In the genomic region with DNA sequence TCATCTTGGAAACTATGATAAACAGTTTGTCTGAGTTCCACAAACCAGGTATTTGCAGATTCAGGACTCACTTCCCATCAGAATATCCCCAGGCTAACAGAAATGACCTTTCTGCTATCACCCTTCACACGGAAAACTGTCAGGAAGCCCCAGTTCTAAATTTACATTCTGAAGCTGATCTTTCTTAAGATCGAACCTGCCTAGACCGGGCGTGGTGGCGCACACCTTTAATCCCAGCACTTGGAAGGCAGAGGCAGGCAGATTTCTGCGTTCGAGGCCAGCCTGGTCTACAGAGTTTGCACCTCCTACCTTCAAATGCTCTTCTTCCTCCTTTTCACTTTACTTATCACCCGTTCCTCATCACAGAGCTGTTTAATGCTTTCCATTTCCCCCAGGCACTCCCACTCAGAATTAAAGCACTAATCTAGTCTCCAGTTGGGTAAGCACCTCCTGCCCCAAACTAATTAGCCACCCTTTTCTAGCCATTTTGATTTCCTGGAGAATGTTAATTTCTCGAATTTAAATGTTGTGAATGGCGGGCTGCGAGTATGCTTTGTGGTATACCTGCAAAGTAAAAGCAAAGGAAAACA, we compare ENCODE assay signal across 7 mouse cellular contexts. TPM values are rescaled to one million over a fixed set of nuclear protein-coding genes. Genes with fewer than 3 reads are reported as not detected.
A peak's percentile ranks its signal among the peaks of the same experiment; 100 is the strongest.
DNase-seq lines count a peak whose midpoint lies in the region; ATAC-seq and TF ChIP-seq lines count a peak whose summit lies in the region.

No protein-coding gene starts in this region.

- peak overlapping the region; percentile 83 for H3K4me3 ChIP-seq in neural tube, embryonic 11.5 days (ENCODE audit: low read depth, low read length)
- peak overlapping the region; percentile 40 for H3K4me3 ChIP-seq in embryonic fibroblast, embryonic 13.5 days (ENCODE audit: insufficient read depth, low read length)
- H3K4me3 ChIP-seq in limb, embryonic 10.5 days: peak overlapping the region; percentile 89
- peak overlapping the region; percentile 69 for H3K4me3 ChIP-seq in neural tube, embryonic 14.5 days (ENCODE audit: low read depth, low read length)

- TF ChIP-seq POLR2A in embryonic fibroblast, embryonic 13.5 days (IDR thresholded peaks at IDR 0.05; ENCODE audit: low read depth, low read length): no peak

- H3K4me2 ChIP-seq in neural tube, embryonic 11.5 days (ENCODE audit: low read depth): peak overlapping the region; percentile 33
- peak overlapping the region; percentile 43 for H3K4me2 ChIP-seq in neural tube, embryonic 14.5 days (ENCODE audit: low read depth, low read length)

- intact Hi-C loops in left cerebral cortex, postnatal 25 days (cut with DNase I): loop anchor here (5.0 kb wide), 1 partner anchor 86 kb away; no protein-coding TSS in a partner anchor

- DNase-seq in neural tube, embryonic 11.5 days (ENCODE audit: low spot score): no peak
- no peak for DNase-seq in neural tube, embryonic 10.5 days (ENCODE audit: extremely low spot score, low spot score)
- no peak for DNase-seq in limb, embryonic 10.5 days (ENCODE audit: low spot score)
- no peak for DNase-seq in left cerebral cortex, postnatal 25 days (ENCODE audit: low spot score in 2 of 2)
- DNase-seq in adrenal gland, adult 2 months: no peak

- H3K27me3 ChIP-seq in neural tube, embryonic 11.5 days (ENCODE audit: control insufficient read depth, insufficient read depth, low read length): no peaks in the 10 kb centered on the region
- H3K27me3 ChIP-seq in limb, embryonic 10.5 days (ENCODE audit: low read depth, poor library complexity, severe bottlenecking): no peaks in the 10 kb centered on the region
- H3K27me3 ChIP-seq in neural tube, embryonic 14.5 days (ENCODE audit: control insufficient read depth, insufficient read depth, low read length): no peaks in the 10 kb centered on the region

- peaks cover 4% of the 10 kb centered on the region; the same call in 1 of the 2 replicates for H3K4me1 ChIP-seq in neural tube, embryonic 11.5 days (ENCODE audit: control insufficient read depth, insufficient read depth, low read length)
- no peaks in the 10 kb centered on the region for H3K4me1 ChIP-seq in embryonic fibroblast, embryonic 13.5 days (ENCODE audit: control insufficient read depth, insufficient read depth, low read length)
- H3K4me1 ChIP-seq in limb, embryonic 10.5 days: peaks cover 11% of the 10 kb centered on the region
- H3K4me1 ChIP-seq in neural tube, embryonic 14.5 days (ENCODE audit: control insufficient read depth, insufficient read depth, low read length): peaks cover 8% of the 10 kb centered on the region; the same call in 1 of the 2 replicates

- H3K9ac ChIP-seq in neural tube, embryonic 11.5 days (ENCODE audit: low read length): peak overlapping the region; percentile 50
- peak overlapping the region; percentile 13; the same call in 1 of the 2 replicates for H3K9ac ChIP-seq in neural tube, embryonic 14.5 days (replicated peaks; ENCODE audit: low read depth, low read length)

- H3K27ac ChIP-seq in neural tube, embryonic 11.5 days (ENCODE audit: low read depth, low read length): no peak overlapping the region
- H3K27ac ChIP-seq in embryonic fibroblast, embryonic 13.5 days (ENCODE audit: insufficient read depth, low read length): no peak overlapping the region
- H3K27ac ChIP-seq in limb, embryonic 10.5 days: peak overlapping the region; percentile 96
- H3K27ac ChIP-seq in neural tube, embryonic 14.5 days (ENCODE audit: low read depth, low read length): peak overlapping the region; percentile 49

- WGBS in neural tube, embryonic 11.5 days: 65% methylated on average over 11 of the region's 11 CpGs
- WGBS in limb, embryonic 10.5 days: 72% methylated on average over 11 of the region's 11 CpGs
- WGBS in neural tube, embryonic 14.5 days: 64% methylated on average over 11 of the region's 11 CpGs

- peak; percentile 1; the same call in 1 of the 2 replicates for ATAC-seq in neural tube, embryonic 11.5 days (ENCODE audit: insufficient read depth, low FRiP score, low TSS enrichment)
- peak; percentile 3 for ATAC-seq in neural tube, embryonic 14.5 days (ENCODE audit: low read depth)

- H3K9me3 ChIP-seq in neural tube, embryonic 11.5 days (ENCODE audit: control insufficient read depth, low read length): no peaks in the 10 kb centered on the region
- H3K9me3 ChIP-seq in limb, embryonic 10.5 days (replicated peaks): no peaks in the 10 kb centered on the region
- H3K9me3 ChIP-seq in neural tube, embryonic 14.5 days (ENCODE audit: control insufficient read depth, low read length): no peaks in the 10 kb centered on the region

- TF ChIP-seq CTCF in embryonic fibroblast, embryonic 13.5 days (IDR thresholded peaks at IDR 0.05; ENCODE audit: borderline replicate concordance, insufficient read depth, low read length): no peak

- H3K36me3 ChIP-seq in neural tube, embryonic 11.5 days (ENCODE audit: control insufficient read depth, insufficient read depth, low read length): no peaks in the 10 kb centered on the region
- no peaks in the 10 kb centered on the region for H3K36me3 ChIP-seq in limb, embryonic 10.5 days
- H3K36me3 ChIP-seq in neural tube, embryonic 14.5 days (ENCODE audit: control insufficient read depth, insufficient read depth, low read length): no peaks in the 10 kb centered on the region

RNA-seq across cellular contexts. Expression of gene Med21, which starts 0.6 kb away (rescaled TPM):
- polyA plus RNA-seq in neural tube, embryonic 11.5 days (2014; fragmentation: Nextera tagmentation; extraction: Ambion mirVana): 124 and 125 TPM in 2 replicates
- polyA plus RNA-seq in embryonic fibroblast, embryonic 13.5 days (2011; ENCODE audit: insufficient read length, low read depth, missing spikeins): 74.6 and 82.0 TPM in 2 replicates
- polyA plus RNA-seq in limb, embryonic 10.5 days (2016; fragmentation: Nextera tagmentation; extraction: Ambion mirVana): 130 and 139 TPM in 2 replicates
- polyA plus RNA-seq in neural tube, embryonic 14.5 days (2014; fragmentation: Nextera tagmentation; extraction: Ambion mirVana): 119 and 122 TPM in 2 replicates
- total RNA-seq in left cerebral cortex, postnatal 25 days (2021): 10 to 100 TPM; 46.0 to 48.9 TPM
- 10 to 100 TPM; 67.5 to 78.9 TPM for total RNA-seq in adrenal gland, adult 2 months (2021)
- 10.8 and 20.8 TPM in 2 replicates for polyA plus RNA-seq in adrenal gland, adult 2 months (2012; rRNA removed)

RNA-seq across cellular contexts. Expression of gene Tm7sf3, which starts 0.9 kb away (rescaled TPM):
- polyA plus RNA-seq in neural tube, embryonic 11.5 days (2014; fragmentation: Nextera tagmentation; extraction: Ambion mirVana): 26.7 and 27.3 TPM in 2 replicates
- polyA plus RNA-seq in embryonic fibroblast, embryonic 13.5 days (2011; ENCODE audit: insufficient read length, low read depth, missing spikeins): 50.5 and 61.6 TPM in 2 replicates
- 23.5 and 25.8 TPM in 2 replicates for polyA plus RNA-seq in limb, embryonic 10.5 days (2016; fragmentation: Nextera tagmentation; extraction: Ambion mirVana)
- polyA plus RNA-seq in neural tube, embryonic 14.5 days (2014; fragmentation: Nextera tagmentation; extraction: Ambion mirVana): 31.8 and 35.5 TPM in 2 replicates
- total RNA-seq in left cerebral cortex, postnatal 25 days (2021): 10 to 100 TPM; 26.8 to 30.9 TPM
- total RNA-seq in adrenal gland, adult 2 months (2021): 10 to 100 TPM; 31.7 to 51.5 TPM
- 17.0 and 22.5 TPM in 2 replicates for polyA plus RNA-seq in adrenal gland, adult 2 months (2012; rRNA removed)

Comparison
In these comparisons a context has a peak if more than half of its experiments do, and no peak if none do; other contexts are left out.
1. H3K27ac ChIP-seq: peak in limb, embryonic 10.5 days (single experiment) and neural tube, embryonic 14.5 days (single experiment); none in neural tube, embryonic 11.5 days (single experiment) and embryonic fibroblast, embryonic 13.5 days (single experiment).
2. Peak in every context shown above with its lines, with median percentiles within 50 percentile points of each other: H3K4me3 ChIP-seq.